Mouse (Mus musculus) MEL (cell line): ENCODE data around the gene Usp39. TPM values are rescaled to one million over a fixed set of nuclear protein-coding genes. Genes with fewer than 3 reads are reported as not detected.

Source experiments
- DNase-seq: peaks from one replicate; pipeline ENCODE4 v3.0.0; 2011; ENCODE audit warnings: low read depth, low spot score
- H3K27ac ChIP-seq: 2 replicates; pipeline ENCODE4 v1.5.1; 2012; ENCODE audit warnings: low read depth, mild to moderate bottlenecking, control low read depth, low read length, moderate library complexity; ENCODE audit not compliant: control insufficient read depth
- H3K27me3 ChIP-seq, 2 experiments: fragments of 150-350 bp in 1 of 2; sonication (generic) in 1 of 2; 2 replicates each; pipeline ENCODE4 v1.6.1; 2012; ENCODE audit warnings: low read length in 2 of 2, mild to moderate bottlenecking in 2 of 2, improper control_type of control experiment in 1 of 2, moderate library complexity in 1 of 2; ENCODE audit not compliant: insufficient read depth in 2 of 2, control insufficient read depth in 1 of 2
- H3K36me3 ChIP-seq, 2 experiments: 2 replicates each; pipeline ENCODE4 v1.6.1; 2012 to 2014; ENCODE audit warnings: low read length in 2 of 2, improper control_type of control experiment in 1 of 2, inconsistent platforms in 1 of 2, mild to moderate bottlenecking in 1 of 2; ENCODE audit not compliant: insufficient read depth in 2 of 2, control insufficient read depth in 1 of 2
- H3K4me1 ChIP-seq, 2 experiments: fragments of 150-350 bp in 1 of 2; sonication (generic) in 1 of 2; 2 replicates each; pipeline ENCODE4 v1.6.1; 2012; ENCODE audit warnings: low read length in 2 of 2, improper control_type of control experiment in 1 of 2, mild to moderate bottlenecking in 1 of 2; ENCODE audit not compliant: insufficient read depth in 2 of 2, control insufficient read depth in 1 of 2
- H3K4me3 ChIP-seq, 2 experiments: fragments of 150-350 bp in 1 of 2; sonication (generic) in 1 of 2; 2 replicates each; pipeline ENCODE4 v1.5.1; 2012; ENCODE audit warnings: low read depth in 2 of 2, low read length in 2 of 2, mild to moderate bottlenecking in 2 of 2, moderate library complexity in 2 of 2, control low read depth in 1 of 2, improper control_type of control experiment in 1 of 2; ENCODE audit not compliant: control insufficient read depth in 1 of 2, insufficient read depth in 1 of 2
- H3K79me2 ChIP-seq: 2 replicates; pipeline ENCODE4 v1.6.1; 2012; ENCODE audit warnings: mild to moderate bottlenecking, low read length, moderate library complexity; ENCODE audit not compliant: control insufficient read depth, poor library complexity, insufficient read depth
- H3K9ac ChIP-seq: 2 replicates; pipeline ENCODE4 v1.6.1; 2012; ENCODE audit warnings: low read depth, mild to moderate bottlenecking, control low read depth, low read length, moderate library complexity; ENCODE audit not compliant: control insufficient read depth, poor library complexity, severe bottlenecking
- H3K9me3 ChIP-seq: fragments of 150-350 bp; sonication (generic); replicated peaks from 2 replicates; pipeline ENCODE4 v1.6.1; 2012; ENCODE audit warnings: mild to moderate bottlenecking, low read length, improper control_type of control experiment, moderate library complexity; ENCODE audit not compliant: insufficient read depth
- CHD1 ChIP-seq: IDR thresholded peaks from 2 replicates; pipeline ENCODE4 v1.6.1; 2012; ENCODE audit warnings: low read depth, mild to moderate bottlenecking, inconsistent platforms, low read length, improper control_type of control experiment
- CHD2 ChIP-seq: IDR thresholded peaks from 2 replicates; pipeline ENCODE4 v1.6.1; 2011; ENCODE audit warnings: low read length, improper control_type of control experiment
- CTCF ChIP-seq, 3 experiments: IDR thresholded peaks in 2 of 3; conservative IDR thresholded peaks in 1 of 3; 2 replicates each; pipeline ENCODE4 v1.5.1; 2011 to 2012; ENCODE audit warnings: low read length in 3 of 3, low read depth in 2 of 3, mild to moderate bottlenecking in 2 of 3, improper control_type of control experiment in 1 of 3, inconsistent platforms in 1 of 3, mixed read lengths in 1 of 3, moderate library complexity in 1 of 3; ENCODE audit not compliant: control insufficient read depth in 1 of 3, insufficient read depth in 1 of 3, poor library complexity in 1 of 3, severe bottlenecking in 1 of 3
- E2F4 ChIP-seq: IDR thresholded peaks from 2 replicates; pipeline ENCODE4 v1.6.1; 2011; ENCODE audit warnings: low read depth, low read length, improper control_type of control experiment, borderline replicate concordance
- ELF1 ChIP-seq: IDR thresholded peaks from 2 replicates; pipeline ENCODE4 v1.6.1; 2014; ENCODE audit warnings: low read depth, mild to moderate bottlenecking, inconsistent platforms, low read length, improper control_type of control experiment, moderate library complexity
- EP300 ChIP-seq, 2 experiments: IDR thresholded peaks; 2 replicates each; pipeline ENCODE4 v1.6.1; 2011; ENCODE audit warnings: improper control_type of control experiment in 2 of 2, low read length in 2 of 2, low read depth in 1 of 2, mild to moderate bottlenecking in 1 of 2
- ETS1 ChIP-seq: IDR thresholded peaks from 2 replicates; pipeline ENCODE4 v1.6.1; 2012; ENCODE audit warnings: low read depth, mild to moderate bottlenecking, inconsistent platforms, low read length, improper control_type of control experiment, moderate library complexity
- GABPA ChIP-seq: IDR thresholded peaks from 2 replicates; pipeline ENCODE4 v1.6.1; 2012; ENCODE audit warnings: low read depth, mild to moderate bottlenecking, inconsistent platforms, low read length, improper control_type of control experiment, moderate library complexity
- GATA1 ChIP-seq: IDR thresholded peaks from 2 replicates; pipeline ENCODE4 v1.6.1; 2011; ENCODE audit warnings: low read depth, low read length, improper control_type of control experiment
- HCFC1 ChIP-seq: IDR thresholded peaks from 2 replicates; pipeline ENCODE4 v1.6.1; 2012; ENCODE audit warnings: low read depth, mild to moderate bottlenecking, inconsistent platforms, low read length, improper control_type of control experiment, moderate library complexity
- MAFK ChIP-seq: IDR thresholded peaks from 2 replicates; pipeline ENCODE4 v1.6.1; 2011; ENCODE audit warnings: low read depth, mild to moderate bottlenecking, low read length, improper control_type of control experiment, borderline replicate concordance
- MAX ChIP-seq: IDR thresholded peaks from 2 replicates; pipeline ENCODE4 v1.6.1; 2011; ENCODE audit warnings: low read length, improper control_type of control experiment
- MYB ChIP-seq: IDR thresholded peaks from 2 replicates; pipeline ENCODE4 v1.6.1; 2011; ENCODE audit warnings: mild to moderate bottlenecking, low read depth, low read length, improper control_type of control experiment
- NRF1 ChIP-seq: IDR thresholded peaks from 2 replicates; pipeline ENCODE4 v1.6.1; 2014; ENCODE audit warnings: low read depth, mild to moderate bottlenecking, inconsistent platforms, low read length, improper control_type of control experiment, moderate library complexity; ENCODE audit not compliant: poor library complexity, insufficient read depth, severe bottlenecking
- POLR2AphosphoS2 ChIP-seq: IDR thresholded peaks from 2 replicates; pipeline ENCODE4 v1.6.1; 2011; ENCODE audit warnings: low read length, improper control_type of control experiment
- RAD21 ChIP-seq: IDR thresholded peaks from 2 replicates; pipeline ENCODE4 v1.6.1; 2011; ENCODE audit warnings: mild to moderate bottlenecking, low read depth, low read length, improper control_type of control experiment
- RCOR1 ChIP-seq: IDR thresholded peaks from 2 replicates; pipeline ENCODE4 v1.6.1; 2012; ENCODE audit warnings: low read depth, mild to moderate bottlenecking, inconsistent platforms, low read length, improper control_type of control experiment
- SIN3A ChIP-seq: IDR thresholded peaks from 2 replicates; pipeline ENCODE4 v1.6.1; 2012; ENCODE audit warnings: low read length, improper control_type of control experiment, inconsistent platforms
- TAL1 ChIP-seq: IDR thresholded peaks from 2 replicates; pipeline ENCODE4 v1.6.1; 2012; ENCODE audit warnings: mild to moderate bottlenecking, inconsistent platforms, low read length, moderate library complexity, mixed read lengths
- TCF12 ChIP-seq: IDR thresholded peaks from 2 replicates; pipeline ENCODE4 v1.6.1; 2014; ENCODE audit warnings: low read depth, mild to moderate bottlenecking, inconsistent platforms, low read length, improper control_type of control experiment, moderate library complexity
- UBTF ChIP-seq: IDR thresholded peaks from 2 replicates; pipeline ENCODE4 v1.6.1; 2012; ENCODE audit warnings: low read depth, mild to moderate bottlenecking, inconsistent platforms, low read length, improper control_type of control experiment, moderate library complexity, borderline replicate concordance; ENCODE audit not compliant: insufficient read depth
- ZNF384 ChIP-seq: IDR thresholded peaks from 2 replicates; pipeline ENCODE4 v1.6.1; 2012; ENCODE audit warnings: low read depth, mild to moderate bottlenecking, inconsistent platforms, low read length, improper control_type of control experiment
- polyA plus RNA-seq, 2 experiments: library from polyadenylated mRNA; stranded (reverse) in 1 of 2; unstranded in 1 of 2; fragments of >175 nt in 1 of 2; fragments of >200 nt in 1 of 2; gene quantifications; 2 replicates each; pipeline versions ENCODE4 v1.2.1 to v1.2.4; 2012; ENCODE audit warnings: low replicate concordance in 2 of 2, low read depth in 1 of 2; ENCODE audit not compliant: insufficient read length in 2 of 2, insufficient read depth in 1 of 2, missing spikeins in 1 of 2
- total RNA-seq: library from RNA; depleted of rRNA; stranded (reverse); fragments of 300-350 nt; gene quantifications from 2 replicates; pipeline ENCODE4 v1.2.3, GENCODE M21; 2012

Usp39 gene
- total and polyA plus RNA-seq, 3 experiments: 103 to 106 TPM; not detected in 1

DNA sequence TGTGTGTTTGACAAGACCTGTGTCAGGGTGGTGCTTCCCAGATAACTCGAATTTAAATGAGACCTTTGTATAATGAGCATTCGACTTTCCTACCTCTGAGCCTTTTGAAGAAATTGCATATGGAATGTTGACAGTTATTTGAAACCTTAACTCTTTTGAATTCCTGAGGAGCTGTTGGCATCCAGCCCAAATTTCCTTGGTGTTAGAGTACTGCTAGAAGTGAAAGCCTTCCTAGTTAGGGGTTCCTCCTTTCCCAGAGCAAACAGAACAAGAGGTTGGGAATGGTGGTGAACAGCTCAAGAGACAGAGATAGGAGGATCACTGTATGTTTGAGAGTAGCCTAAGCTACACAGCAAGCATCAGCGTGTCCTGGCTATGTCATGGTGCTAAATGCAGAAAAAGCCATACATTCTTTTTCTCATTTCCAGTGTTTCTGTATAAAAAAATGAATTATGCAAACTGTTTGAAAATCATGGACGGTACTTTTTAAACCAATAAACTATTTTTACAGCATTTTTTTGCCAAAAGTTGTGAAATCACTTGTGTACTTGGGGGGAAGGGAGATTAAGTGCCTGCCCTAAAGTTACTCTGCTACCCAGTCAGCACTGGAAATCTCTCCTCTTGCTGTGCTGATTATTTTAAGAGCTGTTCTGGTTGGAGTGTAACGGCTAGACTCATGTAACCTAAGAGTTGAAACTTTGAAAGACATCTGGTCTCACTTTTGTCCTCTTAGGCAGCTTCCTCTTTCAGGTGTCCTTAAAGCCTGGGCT lies 7.8 kb upstream of the Usp39 start:
- peaks cover 11 to 17% of the 10 kb centered on the region in 2 experiments for H3K4me1 ChIP-seq
- no peak for TF ChIP-seq E2F4
- no peak for TF ChIP-seq NRF1
- no peak for TF ChIP-seq TAL1
- no peak for TF ChIP-seq EP300 (IDR thresholded peaks at IDR 0.05; ENCODE audit: low read depth in 1 of 2, low read length in 2 of 2)
- no peak for TF ChIP-seq POLR2AphosphoS2
- no peak for TF ChIP-seq ETS1
- TF ChIP-seq, all 39 proteins: peak for 0
- no peak overlapping the region for H3K9ac ChIP-seq
- H3K36me3 ChIP-seq: peaks cover 6 to 30% of the 10 kb centered on the region in 2 experiments
- H3K27me3 ChIP-seq: no peaks in the 10 kb centered on the region
- H3K4me3 ChIP-seq: no peak overlapping the region
- H3K27ac ChIP-seq: no peak overlapping the region
- H3K79me2 ChIP-seq: peaks cover 19% of the 10 kb centered on the region
- H3K9me3 ChIP-seq: no peaks in the 10 kb centered on the region
- DNase-seq: no peak

DNA sequence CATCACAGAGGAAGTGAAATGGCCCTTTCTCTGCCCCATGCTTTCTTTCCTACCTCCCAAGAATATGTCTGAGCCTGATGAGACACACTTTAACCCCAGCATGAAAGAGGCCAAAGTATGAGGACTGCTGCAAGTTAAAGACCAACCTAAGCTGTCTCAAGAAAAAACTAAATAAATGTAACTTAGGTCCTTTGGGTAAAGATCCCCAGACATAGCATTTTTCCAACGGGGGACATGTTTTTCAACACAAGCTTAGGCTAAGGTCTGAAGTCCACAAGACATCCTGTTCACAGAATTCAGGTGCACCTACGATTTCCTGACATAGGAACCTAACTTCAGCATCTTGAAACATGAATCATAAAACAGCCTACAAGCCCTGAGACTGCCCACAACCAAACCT lies 5.2 kb upstream of the Usp39 start:
- H3K36me3 ChIP-seq: peaks cover 6 to 32% of the 10 kb centered on the region in 2 experiments
- H3K27ac ChIP-seq: no peak overlapping the region
- no peaks in the 10 kb centered on the region for H3K27me3 ChIP-seq
- peaks cover 15 to 21% of the 10 kb centered on the region in 2 experiments for H3K4me1 ChIP-seq
- H3K4me3 ChIP-seq: no peak overlapping the region
- H3K79me2 ChIP-seq: peaks cover 27% of the 10 kb centered on the region
- H3K9me3 ChIP-seq: no peaks in the 10 kb centered on the region
- no peak for DNase-seq
- TF ChIP-seq RCOR1: no peak
- no peak for TF ChIP-seq POLR2AphosphoS2
- no peak for TF ChIP-seq GATA1
- TF ChIP-seq CHD2: no peak
- no peak for TF ChIP-seq MYB
- TF ChIP-seq ELF1: no peak
- TF ChIP-seq TAL1: no peak
- TF ChIP-seq SIN3A: no peak
- TF ChIP-seq HCFC1: no peak
- TF ChIP-seq NRF1: no peak
- TF ChIP-seq ZNF384: no peak
- TF ChIP-seq MAX: no peak
- TF ChIP-seq CHD1: no peak
- TF ChIP-seq GABPA: no peak
- no peak for TF ChIP-seq CTCF (IDR thresholded peaks at IDR 0.05 in 2 of 3, conservative IDR thresholded peaks at IDR 0.05 in 1 of 3; ENCODE audit: control insufficient read depth in 1 of 3, insufficient read depth in 1 of 3, low read depth in 2 of 3, low read length in 3 of 3, poor library complexity in 1 of 3, severe bottlenecking in 1 of 3)
- no peak for TF ChIP-seq E2F4
- no peak for TF ChIP-seq TCF12
- TF ChIP-seq MAFK: no peak
- TF ChIP-seq UBTF: no peak
- TF ChIP-seq RAD21: no peak
- no peak overlapping the region for H3K9ac ChIP-seq
